Mouse (Mus musculus) ES-E14 (cell line): ENCODE data around the gene Pcdh9.

Experiments
- CHD2 ChIP-seq: IDR thresholded peaks from 2 replicates; pipeline ENCODE4 v1.6.1; 2014; ENCODE audit warnings: mild to moderate bottlenecking, low read depth, low read length, inconsistent platforms
- HCFC1 ChIP-seq: IDR thresholded peaks from 2 replicates; pipeline ENCODE4 v1.6.1; 2012; ENCODE audit warnings: low read length, inconsistent platforms, borderline replicate concordance; ENCODE audit not compliant: insufficient read depth
- ZC3H11A ChIP-seq: IDR thresholded peaks from 2 replicates; pipeline ENCODE4 v1.6.1; 2012; ENCODE audit warnings: low read depth, mild to moderate bottlenecking, inconsistent platforms, low read length, borderline replicate concordance

- TF ChIP-seq ZC3H11A (no peak), HCFC1 (no peak), CHD2 (no peak)
These were observed 448.6 kb downstream of the Pcdh9 start for GRCm38 (mm10) chr14:93441852-93442251.
